Mouse (Mus musculus): Measurements from ENCODE around the gene Gata5. TPM values are rescaled to one million over a fixed set of nuclear protein-coding genes. Genes with fewer than 3 reads are reported as not detected.

Gene Gata5
- total and polyA plus RNA-seq, 3 experiments, result 0.11 TPM; not detected in 2

GRCm38 (mm10) chr2:180292906-180293305, 41.6 kb downstream of the Gata5 start:
- H3K4me1 ChIP-seq (ENCODE audit: insufficient read depth, low read depth, low read length), result no peaks in the 10 kb centered on the region
- no peak for DNase-seq (ENCODE audit: low spot score)
- no peaks in the 10 kb centered on the region for H3K36me3 ChIP-seq (replicated peaks)
- no peak for ATAC-seq (ENCODE audit: extremely low read depth, insufficient number of reproducible peaks, low FRiP score, poor library complexity, severe bottlenecking)
- TF ChIP-seq POLR2AphosphoS5 (IDR thresholded peaks at IDR 0.05; ENCODE audit: insufficient replicate concordance, low read depth, low read length) (no peak), GATA2 (IDR thresholded peaks at IDR 0.05; ENCODE audit: borderline replicate concordance, low read depth, low read length) (no peak), GATA1 (IDR thresholded peaks at IDR 0.05; ENCODE audit: borderline replicate concordance, low read length) (no peak), TAL1 (conservative IDR thresholded peaks at IDR 0.05; ENCODE audit: low read depth, low read length) (no peak), CTCF (IDR thresholded peaks at IDR 0.05; ENCODE audit: low read depth, low read length) (no peak)
- no peaks in the 10 kb centered on the region for H3K9me3 ChIP-seq (replicated peaks)
- H3K27me3 ChIP-seq (ENCODE audit: insufficient read depth, low read length), result peaks cover 15% of the 10 kb centered on the region; the same call in 1 of the 2 replicates
- H3K4me3 ChIP-seq (ENCODE audit: low read depth, low read length), result no peak overlapping the region

DNA sequence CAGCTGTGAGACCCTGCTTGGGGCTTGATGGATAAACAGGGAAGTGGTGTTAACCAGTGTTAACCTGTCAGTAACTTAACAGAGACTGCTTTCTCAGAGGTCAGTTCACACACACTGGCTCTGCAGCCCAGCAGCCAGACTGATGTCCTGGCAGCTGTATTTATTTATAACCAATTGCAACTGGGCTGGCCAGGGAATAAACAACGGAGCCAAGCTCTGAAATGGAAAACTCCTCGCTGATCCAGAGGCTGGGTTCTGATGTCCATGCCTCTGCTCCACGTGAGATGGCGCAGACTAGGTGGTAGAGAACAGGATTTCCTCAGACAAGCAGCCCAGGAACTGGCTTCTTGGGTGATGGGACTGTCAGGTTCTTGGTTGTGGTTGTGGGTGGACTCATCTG, 42.5 kb downstream of the Gata5 start:
- TF ChIP-seq GATA1 (IDR thresholded peaks at IDR 0.05; ENCODE audit: borderline replicate concordance, low read length) (no peak), TAL1 (conservative IDR thresholded peaks at IDR 0.05; ENCODE audit: low read depth, low read length) (no peak), CTCF (IDR thresholded peaks at IDR 0.05; ENCODE audit: low read depth, low read length) (no peak), GATA2 (IDR thresholded peaks at IDR 0.05; ENCODE audit: borderline replicate concordance, low read depth, low read length) (no peak), POLR2AphosphoS5 (IDR thresholded peaks at IDR 0.05; ENCODE audit: insufficient replicate concordance, low read depth, low read length) (no peak)
- no peaks in the 10 kb centered on the region for H3K9me3 ChIP-seq (replicated peaks)
- no peak overlapping the region for H3K4me3 ChIP-seq (ENCODE audit: low read depth, low read length)
- ATAC-seq (ENCODE audit: extremely low read depth, insufficient number of reproducible peaks, low FRiP score, poor library complexity, severe bottlenecking) (no peak), DNase-seq (ENCODE audit: low spot score) (no peak)
- H3K27me3 ChIP-seq (ENCODE audit: insufficient read depth, low read length), result peaks cover 20% of the 10 kb centered on the region; the same call in 1 of the 2 replicates
- no peaks in the 10 kb centered on the region for H3K4me1 ChIP-seq (ENCODE audit: insufficient read depth, low read depth, low read length)
- H3K36me3 ChIP-seq (replicated peaks), result no peaks in the 10 kb centered on the region

GRCm38 (mm10) chr2:180291566-180291965, 42.9 kb downstream of the Gata5 start:
- no peak overlapping the region for H3K4me3 ChIP-seq (ENCODE audit: low read depth, low read length)
- no peak for DNase-seq (ENCODE audit: low spot score)
- no peaks in the 10 kb centered on the region for H3K9me3 ChIP-seq (replicated peaks)
- H3K36me3 ChIP-seq (replicated peaks), result no peaks in the 10 kb centered on the region
- TF ChIP-seq POLR2AphosphoS5 (IDR thresholded peaks at IDR 0.05; ENCODE audit: insufficient replicate concordance, low read depth, low read length) (no peak), CTCF (IDR thresholded peaks at IDR 0.05; ENCODE audit: low read depth, low read length) (no peak), GATA2 (IDR thresholded peaks at IDR 0.05; ENCODE audit: borderline replicate concordance, low read depth, low read length) (no peak), TAL1 (conservative IDR thresholded peaks at IDR 0.05; ENCODE audit: low read depth, low read length) (no peak), GATA1 (IDR thresholded peaks at IDR 0.05; ENCODE audit: borderline replicate concordance, low read length) (no peak)
- peaks cover 22% of the 10 kb centered on the region for H3K27me3 ChIP-seq (ENCODE audit: insufficient read depth, low read length)
- ATAC-seq (ENCODE audit: extremely low read depth, insufficient number of reproducible peaks, low FRiP score, poor library complexity, severe bottlenecking), result no peak
- H3K4me1 ChIP-seq (ENCODE audit: insufficient read depth, low read depth, low read length), result no peaks in the 10 kb centered on the region

DNA sequence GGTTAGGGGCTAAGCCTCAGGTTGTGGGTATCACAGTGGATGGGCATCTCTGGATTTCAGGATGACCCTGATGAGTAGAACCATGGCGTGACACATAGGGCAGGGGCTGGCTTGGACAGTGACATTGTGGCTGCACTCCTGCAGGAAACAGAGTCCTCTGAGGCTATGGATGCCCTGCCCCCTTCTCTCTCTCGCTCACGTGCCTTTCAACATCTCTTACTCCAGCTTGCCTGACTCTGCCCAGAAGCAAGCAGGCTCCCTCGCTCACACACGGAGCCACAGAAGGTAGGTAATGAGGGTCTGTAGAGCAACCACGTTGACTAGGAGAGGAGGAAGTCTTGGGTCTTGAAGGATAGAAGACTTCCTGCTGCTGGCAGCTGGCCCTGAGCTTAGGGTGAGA, 44.0 kb downstream of the Gata5 start:
- TF ChIP-seq GATA2 (IDR thresholded peaks at IDR 0.05; ENCODE audit: borderline replicate concordance, low read depth, low read length) (no peak), POLR2AphosphoS5 (IDR thresholded peaks at IDR 0.05; ENCODE audit: insufficient replicate concordance, low read depth, low read length) (no peak)
- no peaks in the 10 kb centered on the region for H3K36me3 ChIP-seq (replicated peaks)
- DNase-seq (ENCODE audit: low spot score), result no peak
- H3K4me1 ChIP-seq (ENCODE audit: insufficient read depth, low read depth, low read length), result no peaks in the 10 kb centered on the region
- H3K4me3 ChIP-seq (ENCODE audit: low read depth, low read length), result no peak overlapping the region
- ATAC-seq (ENCODE audit: extremely low read depth, insufficient number of reproducible peaks, low FRiP score, poor library complexity, severe bottlenecking), result no peak
- peaks cover 32% of the 10 kb centered on the region for H3K27me3 ChIP-seq (ENCODE audit: insufficient read depth, low read length)
- no peaks in the 10 kb centered on the region for H3K9me3 ChIP-seq (replicated peaks)

GRCm38 (mm10) chr2:180289440-180290108, 44.9 kb downstream of the Gata5 start, which contains the start of gene Rbbp8nl:
Gene Rbbp8nl, minus strand, starts transcription at chr2:180289879.
- ATAC-seq (ENCODE audit: extremely low read depth, insufficient number of reproducible peaks, low FRiP score, poor library complexity, severe bottlenecking), result no peak
- DNase-seq (ENCODE audit: low spot score), result no peak
- H3K4me1 ChIP-seq (ENCODE audit: insufficient read depth, low read depth, low read length), result no peaks in the 10 kb centered on the region
- H3K4me3 ChIP-seq (ENCODE audit: low read depth, low read length), result no peak within 1 kb of the TSS
- peaks cover 36% of the 10 kb centered on the region for H3K27me3 ChIP-seq (ENCODE audit: insufficient read depth, low read length)
- TF ChIP-seq POLR2AphosphoS5 (IDR thresholded peaks at IDR 0.05; ENCODE audit: insufficient replicate concordance, low read depth, low read length), result no peak
- no peak for TF ChIP-seq CTCF (IDR thresholded peaks at IDR 0.05; ENCODE audit: low read depth, low read length)
- no peak for TF ChIP-seq GATA2 (IDR thresholded peaks at IDR 0.05; ENCODE audit: borderline replicate concordance, low read depth, low read length)
- TF ChIP-seq GATA1 (IDR thresholded peaks at IDR 0.05; ENCODE audit: borderline replicate concordance, low read length), result no peak
- no peak for TF ChIP-seq TAL1 (conservative IDR thresholded peaks at IDR 0.05; ENCODE audit: low read depth, low read length)
- H3K9me3 ChIP-seq (replicated peaks), result no peaks in the 10 kb centered on the region
- no peaks in the 10 kb centered on the region for H3K36me3 ChIP-seq (replicated peaks)

GRCm38 (mm10) chr2:180288966-180289365, 45.5 kb downstream of the Gata5 start:
- peaks cover 41% of the 10 kb centered on the region for H3K27me3 ChIP-seq (ENCODE audit: insufficient read depth, low read length)
- ATAC-seq (ENCODE audit: extremely low read depth, insufficient number of reproducible peaks, low FRiP score, poor library complexity, severe bottlenecking), result no peak
- no peaks in the 10 kb centered on the region for H3K4me1 ChIP-seq (ENCODE audit: insufficient read depth, low read depth, low read length)
- H3K4me3 ChIP-seq (ENCODE audit: low read depth, low read length), result no peak overlapping the region
- H3K36me3 ChIP-seq (replicated peaks), result no peaks in the 10 kb centered on the region
- H3K9me3 ChIP-seq (replicated peaks), result no peaks in the 10 kb centered on the region
- TF ChIP-seq POLR2AphosphoS5 (IDR thresholded peaks at IDR 0.05; ENCODE audit: insufficient replicate concordance, low read depth, low read length), result no peak
- no peak for TF ChIP-seq TAL1 (conservative IDR thresholded peaks at IDR 0.05; ENCODE audit: low read depth, low read length)
- TF ChIP-seq CTCF (IDR thresholded peaks at IDR 0.05; ENCODE audit: low read depth, low read length), result no peak
- TF ChIP-seq GATA1 (IDR thresholded peaks at IDR 0.05; ENCODE audit: borderline replicate concordance, low read length), result no peak
- no peak for TF ChIP-seq GATA2 (IDR thresholded peaks at IDR 0.05; ENCODE audit: borderline replicate concordance, low read depth, low read length)
- no peak for DNase-seq (ENCODE audit: low spot score)
